Mouse (Mus musculus): Measurements from ENCODE around the gene Bfsp2. TPM values are rescaled to one million over a fixed set of nuclear protein-coding genes. Genes with fewer than 3 reads are reported as not detected.

The Bfsp2 gene
- total RNA-seq, 2 experiments from 2014 or later, result not detected

GRCm38 (mm10) chr9:103485606-103486005 is 5.4 kb upstream of the Bfsp2 start:
- DNase-seq, result peak in 1 of 2 experiments; percentile 37

- peak in 1 of 2 experiments; percentile 22 for DNase-seq
Observed at GRCm38 (mm10) chr9:103480603-103481220, 492 bp upstream of the Bfsp2 start.

- DNase-seq, result no peak
Observed at GRCm38 (mm10) chr9:103475414-103475813, 4.8 kb downstream of the Bfsp2 start.

DNA sequence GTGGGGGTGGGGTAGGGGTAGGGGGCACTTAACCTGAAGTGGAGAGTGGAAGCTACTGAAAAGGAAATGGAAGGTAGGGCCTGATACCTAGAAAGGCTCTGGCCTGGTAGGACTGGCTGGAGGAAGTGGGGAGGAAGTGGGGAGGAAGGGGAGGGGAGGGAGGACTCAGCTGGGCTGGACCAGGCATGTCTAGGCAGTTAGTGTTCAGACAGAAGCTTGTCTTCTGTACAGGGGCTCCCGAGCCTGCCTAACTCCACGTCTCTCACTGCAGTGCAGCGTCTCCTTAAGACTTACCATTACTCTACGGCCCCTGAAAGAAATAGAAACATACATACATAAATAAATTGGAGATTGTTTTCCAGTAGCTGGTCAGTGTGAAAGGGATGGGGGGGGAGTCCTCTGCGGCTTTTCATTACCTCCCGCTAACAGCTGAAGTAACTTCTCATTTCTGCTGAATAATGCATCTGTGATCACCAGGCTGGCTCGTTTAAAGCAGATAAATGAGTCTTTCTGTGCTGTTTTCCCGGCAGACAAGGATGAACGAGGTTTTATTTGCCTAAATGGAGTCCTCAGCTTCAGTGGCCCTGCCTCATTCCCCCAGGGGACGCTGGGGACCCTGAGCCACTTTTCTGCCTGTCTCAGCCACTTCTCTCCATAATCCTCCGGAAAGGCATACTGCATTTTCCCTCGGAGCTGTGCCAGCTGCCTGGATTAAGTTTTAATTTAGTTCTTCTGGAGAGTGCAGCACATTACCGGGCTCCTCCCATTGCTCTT is 6.1 kb downstream of the Bfsp2 start:
- no peak for DNase-seq

DNA sequence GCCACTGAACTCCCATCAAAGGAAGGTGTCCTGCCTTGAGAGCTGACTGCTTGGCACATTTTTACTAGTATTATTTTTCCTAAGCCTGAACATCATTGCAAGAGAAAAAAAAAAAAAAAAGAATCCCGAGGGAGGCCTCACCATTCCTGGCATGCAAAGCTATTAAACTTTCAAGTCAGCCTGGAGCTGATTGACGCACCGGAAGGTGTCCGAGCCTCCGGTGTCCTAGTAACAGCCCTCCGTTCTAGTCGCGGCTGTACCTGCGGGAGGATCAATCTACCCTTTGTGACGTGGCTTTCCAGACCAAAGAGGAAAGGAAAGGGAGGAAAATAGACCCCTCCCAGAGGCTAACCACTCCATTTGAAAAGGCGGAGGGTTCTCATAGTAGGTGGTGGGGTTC is 8.4 kb downstream of the Bfsp2 start:
- no peak for DNase-seq

- DNase-seq, result peak; percentile 24 to 44
Observed at GRCm38 (mm10) chr9:103469516-103469915, 10.7 kb downstream of the Bfsp2 start.

- DNase-seq, result no peak
Observed at GRCm38 (mm10) chr9:103468911-103469310, 11.3 kb downstream of the Bfsp2 start.

DNA sequence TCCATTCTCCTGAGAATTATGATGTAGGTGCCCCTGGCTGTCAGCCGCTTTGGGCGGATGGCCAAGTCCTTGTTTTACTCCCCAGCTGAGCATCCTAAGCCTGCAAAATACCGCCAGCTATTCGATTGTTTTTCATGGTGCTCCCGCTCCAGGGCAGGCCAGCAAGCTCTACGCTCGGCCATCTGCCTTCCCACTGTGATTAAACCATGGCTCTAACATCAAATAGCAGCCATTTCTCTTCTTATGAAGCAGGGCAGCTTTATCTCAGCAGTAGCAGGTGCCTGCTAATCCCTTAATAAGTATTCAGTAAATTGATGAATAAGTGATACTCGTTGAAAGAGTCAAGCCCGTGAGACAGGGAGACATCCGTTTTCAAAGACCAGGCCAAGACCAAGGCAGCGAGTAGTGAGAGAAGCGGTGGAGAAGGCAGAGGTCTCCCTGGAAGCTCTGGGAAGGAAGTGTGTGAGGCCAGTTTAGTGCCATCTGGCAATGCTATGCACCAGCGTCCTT is 14.5 kb downstream of the Bfsp2 start:
- DNase-seq, result peak; percentile 21 to 37

GRCm38 (mm10) chr9:103465293-103465692 is 14.9 kb downstream of the Bfsp2 start:
- DNase-seq, result no peak

GRCm38 (mm10) chr9:103463833-103464232 is 16.4 kb downstream of the Bfsp2 start:
- no peak for DNase-seq

DNA sequence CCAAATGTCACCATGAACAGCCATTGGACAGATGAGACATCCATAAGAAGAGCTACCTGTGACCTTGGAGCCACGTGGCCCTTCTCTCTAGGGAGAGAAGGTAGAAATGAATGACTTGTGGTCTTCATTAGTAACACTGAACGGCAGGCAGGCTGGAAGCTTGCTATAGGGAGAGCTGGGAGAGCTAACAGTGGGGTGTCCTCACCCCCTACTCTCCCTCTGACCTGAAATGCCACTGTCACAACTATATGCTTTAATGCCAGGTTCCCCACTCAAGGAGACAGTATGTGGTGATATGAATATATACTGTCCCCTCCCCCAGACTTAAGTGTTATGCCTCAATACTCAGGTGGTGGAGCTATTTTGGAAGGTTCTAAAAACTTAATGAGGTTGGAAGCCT is 20.4 kb downstream of the Bfsp2 start:
- no peak for DNase-seq

GRCm38 (mm10) chr9:103459307-103459706 is 20.9 kb downstream of the Bfsp2 start:
- no peak for DNase-seq

DNA sequence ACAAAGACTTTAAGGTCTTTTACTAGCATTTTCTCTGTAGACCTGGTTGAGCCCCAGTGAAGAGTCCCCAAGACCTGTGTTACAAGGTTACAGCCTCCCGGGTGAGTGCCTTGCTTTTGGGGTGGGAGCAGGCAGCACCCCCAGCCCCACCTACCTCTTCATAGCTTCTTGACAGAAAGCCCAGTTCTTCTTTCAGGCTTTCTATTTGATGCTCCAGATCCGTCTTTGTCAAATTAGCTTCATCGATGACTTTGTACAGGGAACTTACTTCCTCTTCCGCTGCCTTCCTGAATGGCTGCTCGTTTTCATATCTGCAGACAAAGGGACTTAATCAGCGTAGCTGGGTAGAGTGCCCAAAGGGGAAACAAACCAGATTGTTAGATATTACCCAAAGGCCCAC is 30.6 kb downstream of the Bfsp2 start:
- no peak for DNase-seq

DNA sequence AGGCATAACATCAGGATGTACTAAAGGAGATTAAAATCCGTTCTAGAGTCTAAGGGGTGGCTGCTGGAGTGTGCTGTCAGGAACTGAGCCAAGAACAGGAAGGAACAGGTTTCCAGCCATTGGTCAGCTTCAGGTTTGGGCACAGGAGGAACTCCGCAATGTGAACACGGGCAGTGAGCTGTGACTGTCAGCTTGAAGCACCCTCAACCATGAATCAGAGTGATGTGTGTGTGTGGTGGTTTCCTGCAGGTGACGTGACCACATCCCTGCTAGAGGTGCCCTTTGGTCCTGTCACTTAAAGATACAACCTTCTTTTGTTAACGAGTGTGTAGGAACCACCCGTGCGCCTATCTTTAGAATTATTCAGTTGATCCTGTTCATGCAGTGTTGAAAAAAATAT is 31.1 kb downstream of the Bfsp2 start:
- DNase-seq, result no peak

GRCm38 (mm10) chr9:103444656-103445055 is 35.6 kb downstream of the Bfsp2 start:
- DNase-seq, result no peak

DNA sequence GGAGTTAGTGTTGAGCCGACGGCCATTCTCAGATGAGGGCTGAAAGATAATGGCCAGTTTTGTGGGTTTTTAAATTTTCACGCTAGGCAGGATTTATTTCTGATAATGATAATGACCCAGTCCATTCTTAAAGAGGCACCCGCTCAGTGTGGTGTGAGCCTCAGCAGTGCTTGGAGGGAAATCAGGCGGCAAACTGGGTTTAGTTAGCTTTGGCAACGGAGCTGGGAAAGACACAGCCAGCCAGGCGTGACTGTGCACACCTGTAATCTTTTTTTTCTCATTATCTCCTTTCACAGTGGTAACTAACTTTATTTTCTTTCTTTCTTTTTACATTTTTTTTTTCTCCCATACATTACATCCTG is 36.4 kb downstream of the Bfsp2 start:
- no peak for DNase-seq

DNA sequence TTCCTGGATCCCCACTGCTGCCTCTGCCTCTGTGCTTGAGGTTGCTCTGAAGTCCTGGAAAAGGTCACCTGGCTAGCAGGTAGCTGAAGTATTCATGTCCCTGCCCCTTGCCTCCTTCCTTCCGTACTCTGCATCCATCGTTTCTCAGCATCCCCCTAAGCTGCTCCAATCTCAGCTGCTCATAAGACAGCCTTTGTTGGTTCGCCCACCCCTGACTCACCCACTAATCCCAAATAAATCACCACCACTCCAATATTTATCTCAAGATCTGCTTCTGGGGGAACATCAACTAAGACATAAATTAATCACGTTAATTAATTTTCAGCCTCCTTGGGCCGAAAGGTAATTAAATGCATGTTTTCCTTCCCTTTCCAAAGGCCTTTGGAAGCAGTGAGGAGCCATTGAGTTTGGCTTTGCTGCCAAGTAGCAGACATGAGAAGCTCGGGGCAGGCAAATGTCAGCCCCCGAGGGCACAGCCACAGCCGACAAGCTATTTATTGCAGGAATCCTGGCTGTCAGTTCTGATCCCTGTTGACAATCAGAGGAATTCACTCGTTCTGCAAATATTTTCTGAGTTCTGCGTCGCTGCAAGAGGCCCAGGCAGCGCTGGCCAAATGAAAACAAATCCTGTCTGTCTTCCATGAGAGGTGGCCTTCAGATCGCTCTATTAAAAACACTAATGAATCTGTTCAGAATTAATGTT is 36.9 kb downstream of the Bfsp2 start:
- peak; percentile 3 to 9 for DNase-seq

GRCm38 (mm10) chr9:103440597-103440996 is 39.6 kb downstream of the Bfsp2 start:
- DNase-seq, result peak in 1 of 2 experiments; percentile 4

GRCm38 (mm10) chr9:103437104-103437503 is 43.1 kb downstream of the Bfsp2 start:
- no peak for DNase-seq

DNA sequence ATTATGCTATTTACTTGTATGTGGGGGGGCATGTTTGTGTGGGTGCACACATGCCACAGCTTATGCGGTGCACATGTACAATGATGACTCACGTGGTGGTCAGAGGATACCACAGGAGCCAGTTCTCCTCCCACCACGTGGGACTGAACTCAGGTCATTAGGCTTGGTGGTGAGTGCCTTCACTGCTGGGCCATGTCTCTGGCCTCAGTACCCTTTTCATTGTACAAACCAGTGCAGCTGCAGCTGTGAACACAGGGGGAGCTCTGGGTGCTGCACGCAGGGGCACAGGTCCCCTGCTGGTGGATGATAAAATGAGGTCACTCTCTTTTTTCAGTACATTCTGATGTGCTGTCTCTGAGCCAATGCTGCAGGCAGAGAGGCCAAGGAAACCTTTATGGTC is 46.1 kb downstream of the Bfsp2 start:
- peak in 1 of 2 experiments; percentile 7 for DNase-seq

DNA sequence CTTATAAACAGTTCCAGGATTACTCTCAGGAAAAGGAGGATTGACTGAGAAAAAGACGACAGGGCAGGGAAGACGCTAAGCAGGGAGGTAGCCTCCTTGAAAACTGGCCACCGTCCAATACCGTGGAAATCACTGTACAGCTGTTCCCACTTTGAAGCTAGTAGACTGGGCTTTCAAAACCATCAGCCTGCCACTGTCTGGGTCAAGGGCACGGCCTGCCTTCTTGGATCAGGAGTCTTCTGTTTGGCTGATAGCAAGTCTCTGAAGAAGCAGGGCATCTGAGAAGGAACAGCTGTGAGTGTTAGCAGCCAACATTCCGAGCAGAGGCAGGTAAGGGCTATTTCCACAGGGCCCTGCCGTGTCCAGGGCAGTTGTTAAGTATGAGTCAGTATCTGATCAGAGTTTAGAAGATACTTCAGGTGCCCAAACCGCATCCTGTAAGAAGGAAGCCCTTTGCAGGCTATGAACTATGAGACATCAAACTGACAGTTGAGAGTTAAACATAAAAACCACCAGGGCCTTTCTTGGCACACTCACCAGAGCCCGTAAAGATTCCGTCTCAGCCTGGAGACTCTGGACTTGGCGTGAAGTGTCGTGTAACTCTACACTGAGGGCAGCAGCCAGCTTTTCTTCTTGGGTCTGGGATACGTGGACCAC is 48.0 kb downstream of the Bfsp2 start:
- DNase-seq, result peak; percentile 36 to 47

DNA sequence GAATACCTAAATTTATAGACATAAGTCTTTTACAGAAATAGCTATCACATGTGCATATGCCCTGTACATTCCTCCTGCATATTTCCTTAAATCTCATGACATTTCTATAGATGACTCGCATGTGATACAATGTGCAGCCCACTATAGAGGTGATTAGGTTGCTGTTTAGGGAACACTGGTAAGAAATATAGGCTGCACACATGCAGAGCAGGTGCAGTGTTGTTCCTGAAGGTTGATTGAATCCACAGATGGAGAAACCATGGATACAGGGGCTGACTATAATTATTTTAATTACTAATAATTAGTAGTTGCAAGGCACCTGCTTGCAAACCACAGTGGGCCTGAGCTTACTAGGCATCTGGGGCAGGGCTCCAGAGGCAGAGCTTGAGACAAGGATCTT is 48.5 kb downstream of the Bfsp2 start:
- no peak for DNase-seq
